Mouse (Mus musculus) thymus, adult 2 months (tissue): ENCODE data around the gene Scamp3.

ENCODE experiments used
- CTCF ChIP-seq: fragments of 200-500 bp; IDR thresholded peaks from 2 replicates; pipeline ENCODE4 v1.5.1; 2012; ENCODE audit warnings: mild to moderate bottlenecking, control low read depth, low read length, moderate library complexity, borderline replicate concordance; ENCODE audit not compliant: control insufficient read depth, poor library complexity, insufficient read depth; ENCODE audit errors: extremely low read depth
- POLR2A ChIP-seq: fragments of 200-500 bp; IDR thresholded peaks from 2 replicates; pipeline ENCODE4 v1.6.1; 2012; ENCODE audit warnings: mild to moderate bottlenecking, low read length, control low read depth, moderate library complexity; ENCODE audit not compliant: control insufficient read depth, poor library complexity, insufficient read depth; ENCODE audit errors: extremely low read depth

DNA sequence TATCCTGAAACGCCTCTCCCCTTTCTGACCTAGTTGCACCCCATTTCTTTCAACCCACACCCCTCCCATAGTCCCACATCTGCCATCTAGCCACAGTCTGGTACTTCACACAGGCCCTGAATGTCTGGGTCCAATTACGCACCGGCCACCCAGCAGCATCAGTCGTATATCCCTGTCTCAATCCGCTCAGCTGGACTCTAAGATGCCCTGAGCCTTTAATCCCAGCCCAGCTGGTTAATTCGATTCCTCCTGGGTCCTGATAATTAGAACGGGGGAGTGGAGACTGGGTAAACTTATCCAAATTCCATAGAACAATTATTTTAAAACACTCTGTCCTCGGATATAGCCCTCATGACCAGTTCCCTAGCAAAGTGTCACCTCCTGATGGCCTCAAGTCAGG is 31.7 kb upstream of the Scamp3 start:
- no peak for TF ChIP-seq CTCF
- TF ChIP-seq POLR2A, result no peak
